Mouse (Mus musculus): ENCODE data around the gene Gipc3. TPM values are rescaled to one million over a fixed set of nuclear protein-coding genes. Genes with fewer than 3 reads are reported as not detected.

Gene Gipc3
- polyA plus RNA-seq, 1 experiment from 2014 or later, result not detected

- ATAC-seq, result peak; percentile 92
- WGBS, result under 1% methylated on average over 68 of the region's 68 CpGs
- no peaks in the 10 kb centered on the region for H3K9me3 ChIP-seq (replicated peaks; ENCODE audit: control insufficient read depth, low read length, poor library complexity, severe bottlenecking)
- H3K27ac ChIP-seq (ENCODE audit: low read length), result peak within 1 kb of the TSS; percentile 88
- peak within 1 kb of the TSS; percentile 68 for H3K4me2 ChIP-seq (ENCODE audit: low read length)
- peak within 1 kb of the TSS; percentile 77 for H3K9ac ChIP-seq (ENCODE audit: low read depth, low read length)
- H3K27me3 ChIP-seq (ENCODE audit: control insufficient read depth, insufficient read depth, low read depth, low read length), result no peaks in the 10 kb centered on the region
- H3K4me1 ChIP-seq (ENCODE audit: control insufficient read depth, insufficient read depth, low read length), result peaks cover 21% of the 10 kb centered on the region
- H3K36me3 ChIP-seq (ENCODE audit: control insufficient read depth, insufficient read depth, low read length), result peaks cover 41% of the 10 kb centered on the region
- H3K4me3 ChIP-seq (ENCODE audit: low read depth, low read length), result peak within 1 kb of the TSS; percentile 78
Measured at GRCm38 (mm10) chr10:81320550-81321347, 22.3 kb downstream of the Gipc3 start, which contains the start of gene Cactin. Cactin (plus strand) TSS chr10:81321103.

GRCm38 (mm10) chr10:81319741-81320549, 23.1 kb downstream of the Gipc3 start:
- Histone ChIP-seq H3K4me1 (ENCODE audit: control insufficient read depth, insufficient read depth, low read length) (peaks cover 21% of the 10 kb centered on the region), H3K36me3 (ENCODE audit: control insufficient read depth, insufficient read depth, low read length) (peaks cover 42% of the 10 kb centered on the region), H3K4me3 (ENCODE audit: low read depth, low read length) (peak overlapping the region; percentile 78), H3K4me2 (ENCODE audit: low read length) (peak overlapping the region; percentile 68), H3K27ac (ENCODE audit: low read length) (peak overlapping the region; percentile 88), H3K27me3 (ENCODE audit: control insufficient read depth, insufficient read depth, low read depth, low read length) (no peaks in the 10 kb centered on the region), H3K9ac (ENCODE audit: low read depth, low read length) (peak overlapping the region; percentile 59), H3K9me3 (replicated peaks; ENCODE audit: control insufficient read depth, low read length, poor library complexity, severe bottlenecking) (no peaks in the 10 kb centered on the region)
- peak; percentile 47 for ATAC-seq
- under 1% methylated on average over 38 of the region's 38 CpGs for WGBS

- ATAC-seq, result no peak
- H3K36me3 ChIP-seq (ENCODE audit: control insufficient read depth, insufficient read depth, low read length), result peaks cover 38% of the 10 kb centered on the region
- WGBS, result 46% methylated on average over 8 of the region's 8 CpGs
- peak overlapping the region; percentile 59 for H3K9ac ChIP-seq (ENCODE audit: low read depth, low read length)
- H3K27me3 ChIP-seq (ENCODE audit: control insufficient read depth, insufficient read depth, low read depth, low read length), result no peaks in the 10 kb centered on the region
- peak overlapping the region; percentile 88 for H3K27ac ChIP-seq (ENCODE audit: low read length)
- peak overlapping the region; percentile 78; the same call in 1 of the 2 replicates for H3K4me3 ChIP-seq (ENCODE audit: low read depth, low read length)
- H3K4me2 ChIP-seq (ENCODE audit: low read length), result peak overlapping the region; percentile 68
- no peaks in the 10 kb centered on the region for H3K9me3 ChIP-seq (replicated peaks; ENCODE audit: control insufficient read depth, low read length, poor library complexity, severe bottlenecking)
- H3K4me1 ChIP-seq (ENCODE audit: control insufficient read depth, insufficient read depth, low read length), result peaks cover 21% of the 10 kb centered on the region
Measured at GRCm38 (mm10) chr10:81319330-81319699, 23.8 kb downstream of the Gipc3 start.

- Histone ChIP-seq H3K27ac (ENCODE audit: low read length) (no peak overlapping the region), H3K9ac (ENCODE audit: low read depth, low read length) (peak overlapping the region; percentile 59; the same call in 1 of the 2 replicates)
Measured at GRCm38 (mm10) chr10:81318589-81319329, 24.3 kb downstream of the Gipc3 start.

GRCm38 (mm10) chr10:81317273-81317672, 25.8 kb downstream of the Gipc3 start:
- Histone ChIP-seq H3K4me1 (ENCODE audit: control insufficient read depth, insufficient read depth, low read length) (peaks cover 20% of the 10 kb centered on the region), H3K36me3 (ENCODE audit: control insufficient read depth, insufficient read depth, low read length) (peaks cover 36% of the 10 kb centered on the region), H3K27ac (ENCODE audit: low read length) (no peak overlapping the region), H3K9ac (ENCODE audit: low read depth, low read length) (no peak overlapping the region), H3K9me3 (replicated peaks; ENCODE audit: control insufficient read depth, low read length, poor library complexity, severe bottlenecking) (no peaks in the 10 kb centered on the region), H3K4me2 (ENCODE audit: low read length) (no peak overlapping the region), H3K27me3 (ENCODE audit: control insufficient read depth, insufficient read depth, low read depth, low read length) (no peaks in the 10 kb centered on the region), H3K4me3 (ENCODE audit: low read depth, low read length) (no peak overlapping the region)
- WGBS, result 20% methylated on average over 20 of the region's 20 CpGs
- no peak for ATAC-seq

More at GRCm38 (mm10) chr10:81318589-81319329, 24.3 kb downstream of the Gipc3 start:
- WGBS, result 92% methylated on average over 13 of the region's 13 CpGs
- Histone ChIP-seq H3K9me3 (replicated peaks; ENCODE audit: control insufficient read depth, low read length, poor library complexity, severe bottlenecking) (no peaks in the 10 kb centered on the region), H3K4me1 (ENCODE audit: control insufficient read depth, insufficient read depth, low read length) (peaks cover 21% of the 10 kb centered on the region), H3K4me3 (ENCODE audit: low read depth, low read length) (no peak overlapping the region), H3K27me3 (ENCODE audit: control insufficient read depth, insufficient read depth, low read depth, low read length) (no peaks in the 10 kb centered on the region), H3K4me2 (ENCODE audit: low read length) (peak overlapping the region; percentile 68; the same call in 1 of the 2 replicates), H3K36me3 (ENCODE audit: control insufficient read depth, insufficient read depth, low read length) (peaks cover 35% of the 10 kb centered on the region)
- ATAC-seq, result no peak

- ATAC-seq, result no peak
- H3K27me3 ChIP-seq (ENCODE audit: control insufficient read depth, insufficient read depth, low read depth, low read length), result no peaks in the 10 kb centered on the region
- no peak overlapping the region for H3K4me2 ChIP-seq (ENCODE audit: low read length)
- no peak overlapping the region for H3K27ac ChIP-seq (ENCODE audit: low read length)
- peaks cover 42% of the 10 kb centered on the region for H3K36me3 ChIP-seq (ENCODE audit: control insufficient read depth, insufficient read depth, low read length)
- no peak overlapping the region for H3K4me3 ChIP-seq (ENCODE audit: low read depth, low read length)
- 41% methylated on average over 16 of the region's 16 CpGs for WGBS
- no peaks in the 10 kb centered on the region for H3K9me3 ChIP-seq (replicated peaks; ENCODE audit: control insufficient read depth, low read length, poor library complexity, severe bottlenecking)
- H3K4me1 ChIP-seq (ENCODE audit: control insufficient read depth, insufficient read depth, low read length), result peaks cover 12% of the 10 kb centered on the region
- no peak overlapping the region for H3K9ac ChIP-seq (ENCODE audit: low read depth, low read length)
Measured at GRCm38 (mm10) chr10:81316338-81317060, 26.6 kb downstream of the Gipc3 start.

- Histone ChIP-seq H3K4me2 (ENCODE audit: low read length) (no peak overlapping the region), H3K27me3 (ENCODE audit: control insufficient read depth, insufficient read depth, low read depth, low read length) (no peaks in the 10 kb centered on the region), H3K36me3 (ENCODE audit: control insufficient read depth, insufficient read depth, low read length) (peaks cover 51% of the 10 kb centered on the region), H3K27ac (ENCODE audit: low read length) (no peak overlapping the region), H3K4me3 (ENCODE audit: low read depth, low read length) (no peak overlapping the region), H3K9me3 (replicated peaks; ENCODE audit: control insufficient read depth, low read length, poor library complexity, severe bottlenecking) (no peaks in the 10 kb centered on the region), H3K9ac (ENCODE audit: low read depth, low read length) (no peak overlapping the region), H3K4me1 (ENCODE audit: control insufficient read depth, insufficient read depth, low read length) (peaks cover 11% of the 10 kb centered on the region)
- ATAC-seq, result no peak
- 91% methylated on average over 16 of the region's 16 CpGs for WGBS
Measured at GRCm38 (mm10) chr10:81315587-81315986, 27.5 kb downstream of the Gipc3 start.

GRCm38 (mm10) chr10:81314201-81314600, 28.9 kb downstream of the Gipc3 start:
- Histone ChIP-seq H3K4me2 (ENCODE audit: low read length) (no peak overlapping the region), H3K36me3 (ENCODE audit: control insufficient read depth, insufficient read depth, low read length) (peaks cover 60% of the 10 kb centered on the region), H3K9ac (ENCODE audit: low read depth, low read length) (no peak overlapping the region), H3K9me3 (replicated peaks; ENCODE audit: control insufficient read depth, low read length, poor library complexity, severe bottlenecking) (no peaks in the 10 kb centered on the region), H3K4me1 (ENCODE audit: control insufficient read depth, insufficient read depth, low read length) (peaks cover 3% of the 10 kb centered on the region), H3K4me3 (ENCODE audit: low read depth, low read length) (no peak overlapping the region), H3K27me3 (ENCODE audit: control insufficient read depth, insufficient read depth, low read depth, low read length) (no peaks in the 10 kb centered on the region), H3K27ac (ENCODE audit: low read length) (no peak overlapping the region)
- 81% methylated on average over 7 of the region's 7 CpGs for WGBS
- no peak for ATAC-seq

Measured in midbrain, embryonic 16.5 days (tissue).